Mouse (Mus musculus) lung, adult 2 months (tissue): ENCODE data around the gene Lpo.

ENCODE experiments used
- CTCF ChIP-seq: fragments of 200-500 bp; IDR thresholded peaks from 2 replicates; pipeline ENCODE4 v1.5.1; 2011; ENCODE audit warnings: mild to moderate bottlenecking, low read length, control low read depth; ENCODE audit not compliant: insufficient read depth
- POLR2A ChIP-seq: fragments of 200-500 bp; IDR thresholded peaks from 2 replicates; pipeline ENCODE4 v1.6.1; 2011; ENCODE audit warnings: low read depth, mild to moderate bottlenecking, control low read depth, low read length, borderline replicate concordance; ENCODE audit errors: extremely low read depth

GRCm38 (mm10) chr11:87772354-87772753, 55.7 kb downstream of the Lpo start:
- no peak for TF ChIP-seq CTCF
- no peak for TF ChIP-seq POLR2A
